Mouse (Mus musculus) retina, postnatal 1 day (tissue): ENCODE measurements around the gene Tex9.
"Not testable (repeated sequence)": the region's sequence is repeated elsewhere in the genome, so short reads cannot be mapped to it uniquely, and the experiment has no call there.

ENCODE experiments used
- DNase-seq: peaks from one replicate; pipeline ENCODE4 v3.0.0-alpha.2; 2012

Gene Tex9

GRCm38 (mm10) chr9:72477306-72477705, 14.7 kb downstream of the Tex9 start:
- no peak for DNase-seq

- DNase-seq = no peak
Measured at GRCm38 (mm10) chr9:72475511-72475910, 16.5 kb downstream of the Tex9 start.

GRCm38 (mm10) chr9:72469851-72470250, 22.2 kb downstream of the Tex9 start:
- no peak for DNase-seq

GRCm38 (mm10) chr9:72468616-72469015, 23.4 kb downstream of the Tex9 start:
- DNase-seq = no peak

- DNase-seq = peak; percentile 46
Measured at GRCm38 (mm10) chr9:72467551-72468407, 24.2 kb downstream of the Tex9 start.

- DNase-seq = no peak
Measured at GRCm38 (mm10) chr9:72465754-72466181, 26.2 kb downstream of the Tex9 start.

GRCm38 (mm10) chr9:72464806-72465205, 27.2 kb downstream of the Tex9 start:
- no peak for DNase-seq

- DNase-seq = no peak
Measured at GRCm38 (mm10) chr9:72462427-72462826, 29.6 kb downstream of the Tex9 start.

- no peak for DNase-seq
Measured at GRCm38 (mm10) chr9:72460767-72461166, 31.2 kb downstream of the Tex9 start.

GRCm38 (mm10) chr9:72459703-72460102, 32.3 kb downstream of the Tex9 start:
- no peak for DNase-seq

GRCm38 (mm10) chr9:72458233-72458632, 33.8 kb downstream of the Tex9 start:
- peak; percentile 71 for DNase-seq

GRCm38 (mm10) chr9:72456374-72456773, 35.6 kb downstream of the Tex9 start:
- DNase-seq = no peak

- DNase-seq = not testable (repeated sequence)
Measured at GRCm38 (mm10) chr9:72454281-72454680, 37.7 kb downstream of the Tex9 start.

GRCm38 (mm10) chr9:72451111-72451510, 40.9 kb downstream of the Tex9 start:
- DNase-seq = no peak

- DNase-seq = no peak
Measured at GRCm38 (mm10) chr9:72450363-72450762, 41.6 kb downstream of the Tex9 start.

GRCm38 (mm10) chr9:72449841-72450240, 42.2 kb downstream of the Tex9 start:
- no peak for DNase-seq

GRCm38 (mm10) chr9:72449367-72449766, 42.6 kb downstream of the Tex9 start:
- no peak for DNase-seq

- peak; percentile 56 for DNase-seq
Measured at GRCm38 (mm10) chr9:72448026-72448425, 44.0 kb downstream of the Tex9 start.

- DNase-seq = no peak
Measured at GRCm38 (mm10) chr9:72441927-72442715, 49.9 kb downstream of the Tex9 start.

GRCm38 (mm10) chr9:72440948-72441926, 50.8 kb downstream of the Tex9 start:
- no peak for DNase-seq

GRCm38 (mm10) chr9:72440358-72440757, 51.7 kb downstream of the Tex9 start:
- no peak for DNase-seq

GRCm38 (mm10) chr9:72438749-72439148, 53.3 kb downstream of the Tex9 start:
- DNase-seq = no peak
